Mouse (Mus musculus) thymus, adult 2 months (tissue): ENCODE data around the gene Gm49486.

Experiments used
- CTCF ChIP-seq: fragments of 200-500 bp; IDR thresholded peaks from 2 replicates; pipeline ENCODE4 v1.5.1; 2012; ENCODE audit warnings: mild to moderate bottlenecking, control low read depth, low read length, moderate library complexity, borderline replicate concordance; ENCODE audit not compliant: control insufficient read depth, poor library complexity, insufficient read depth; ENCODE audit errors: extremely low read depth
- POLR2A ChIP-seq: fragments of 200-500 bp; IDR thresholded peaks from 2 replicates; pipeline ENCODE4 v1.6.1; 2012; ENCODE audit warnings: mild to moderate bottlenecking, low read length, control low read depth, moderate library complexity; ENCODE audit not compliant: control insufficient read depth, poor library complexity, insufficient read depth; ENCODE audit errors: extremely low read depth

GRCm38 (mm10) chr15:79219572-79219971 lies 9.6 kb upstream of the Gm49486 start:
- no peak for TF ChIP-seq CTCF
- TF ChIP-seq POLR2A = no peak
